Mouse (Mus musculus): ENCODE measurements at regions not wholly inside any gene's neighbourhood (a gene's known extent, or its start where the extent isn't known, plus 50 kb on each side); places are given as distances from the start of the nearest gene placed in this dataset.

- no peak for TF ChIP-seq CTCF (IDR thresholded peaks at IDR 0.05; ENCODE audit: low read depth)
- TF ChIP-seq EP300 (optimal IDR thresholded peaks at IDR 0.05): no peak
Observed at GRCm38 (mm10) chr7:123848644-123849043, 134.0 kb upstream of the Hs3st4 start.

All from stomach, postnatal 0 days (tissue).